8 mouse cellular contexts compared by ENCODE assay signal in genomic region chr12:54203656-54204045, GRCm38 (mm10). TPM values are rescaled to one million over a fixed set of nuclear protein-coding genes. Genes with fewer than 3 reads are reported as not detected.
A peak's percentile ranks its signal among the peaks of the same experiment; 100 is the strongest.
DNase-seq lines count a peak whose midpoint lies in the region; ATAC-seq lines count a peak whose summit lies in the region.

Gene Egln3, minus strand, starts transcription at chr12:54203860.

- under 1% methylated on average over 25 of the region's 25 CpGs for WGBS in hindbrain, embryonic 15.5 days

- peak within 1 kb of the TSS; percentile 99 for H3K4me2 ChIP-seq in hindbrain, embryonic 15.5 days

- DNase-seq in NIH3T3 (ENCODE audit: low read depth) = peak; percentile 91
- DNase-seq in cerebellum, postnatal 14 days = peak; percentile 62 to 66
- DNase-seq in gastrocnemius, adult 18-20 months (ENCODE audit: low spot score) = peak; percentile 90
- peak; percentile 61 to 78 for DNase-seq in left cerebral cortex, adult 18-20 months (ENCODE audit: low spot score in 2 of 2)
- peak; percentile 86 for DNase-seq in lung, postnatal 36 days
- peak; percentile 85 for DNase-seq in retina, embryonic 14.5 days (ENCODE audit: low spot score)
- DNase-seq in thymus, postnatal 36 days = peak; percentile 88 to 89

- no peaks in the 10 kb centered on the region for H3K36me3 ChIP-seq in hindbrain, embryonic 15.5 days

- peaks cover 15% of the 10 kb centered on the region for H3K4me1 ChIP-seq in hindbrain, embryonic 15.5 days (replicated peaks)

- ATAC-seq in hindbrain, embryonic 15.5 days (ENCODE audit: low FRiP score, low read depth) = peak; percentile 86

- H3K9me3 ChIP-seq in hindbrain, embryonic 15.5 days = no peaks in the 10 kb centered on the region

- H3K27me3 ChIP-seq in hindbrain, embryonic 15.5 days = peaks cover 12% of the 10 kb centered on the region; the same call in 1 of the 2 replicates

- H3K4me3 ChIP-seq in hindbrain, embryonic 15.5 days = peak within 1 kb of the TSS; percentile 53

- peak within 1 kb of the TSS; percentile 58 for H3K27ac ChIP-seq in hindbrain, embryonic 15.5 days (replicated peaks)

- peak within 1 kb of the TSS; percentile 59 for H3K9ac ChIP-seq in hindbrain, embryonic 15.5 days

RNA-seq across cellular contexts. Expression of gene Egln3, which starts in this region (rescaled TPM):
- total RNA-seq in gastrocnemius, adult 18-20 months (2021) = 10 to 100 TPM; 42.6 to 43.9 TPM
- 7.4 TPM in 2 replicates for polyA plus RNA-seq in hindbrain, embryonic 15.5 days (2015; fragmentation: Nextera tagmentation; extraction: Ambion mirVana)
- 10 to 100 TPM; 10.2 to 11.2 TPM for total RNA-seq in left cerebral cortex, adult 18-20 months (2021)

Comparison
In these comparisons a context has a peak if more than half of its experiments do, and no peak if none do; other contexts are left out.
1. Peak in every context shown above with its lines: DNase-seq, ATAC-seq, H3K4me3 ChIP-seq and H3K27ac ChIP-seq.